8 mouse cellular contexts compared by ENCODE assay signal in genomic region chrX:159414130-159414828, GRCm38 (mm10). TPM values are rescaled to one million over a fixed set of nuclear protein-coding genes. Genes with fewer than 3 reads are reported as not detected.
A peak's percentile ranks its signal among the peaks of the same experiment; 100 is the strongest.
DNase-seq lines count a peak whose midpoint lies in the region; TF ChIP-seq lines count a peak whose summit lies in the region.

Gene Map7d2 (plus strand): TSS chrX:159414572.

- no peak within 1 kb of the TSS for H3K27ac ChIP-seq in small intestine, adult 2 months (ENCODE audit: insufficient read depth, low read depth, low read length)

- H3K36me3 ChIP-seq in small intestine, adult 2 months (ENCODE audit: control insufficient read depth, insufficient read depth, low read length), result no peaks in the 10 kb centered on the region

- peaks cover 8% of the 10 kb centered on the region for H3K27me3 ChIP-seq in small intestine, adult 2 months (ENCODE audit: control insufficient read depth, insufficient read depth, low read length)

- H3K4me3 ChIP-seq in lung, adult 2 months (replicated peaks; ENCODE audit: extremely low read depth, low read depth, low read length), result peak within 1 kb of the TSS; percentile 16
- peak within 1 kb of the TSS; percentile 59 for H3K4me3 ChIP-seq in small intestine, adult 2 months (ENCODE audit: low read depth, low read length)

- DNase-seq in lung, adult 2 months, result no peak
- DNase-seq in lung, postnatal 36 days, result no peak
- peak; percentile 51 for DNase-seq in cerebellum, adult 8-10 months
- peak; percentile 23 to 45 for DNase-seq in frontal cortex, postnatal 10 days (ENCODE audit: low spot score in 2 of 2)
- DNase-seq in layer of hippocampus, postnatal 14 days (ENCODE audit: low spot score in 2 of 2), result peak; percentile 33 to 37
- DNase-seq in lung, postnatal 4 days, result peak; percentile 4 to 25
- no peak for DNase-seq in urinary bladder, adult 2 months (ENCODE audit: low spot score)

- no peak for TF ChIP-seq CTCF in lung, adult 2 months (IDR thresholded peaks at IDR 0.05; ENCODE audit: insufficient read depth, low read length)
- TF ChIP-seq CTCF in small intestine, adult 2 months (IDR thresholded peaks at IDR 0.05; ENCODE audit: extremely low read depth, insufficient read length, insufficient replicate concordance, low read depth, low read length), result no peak

- 0 out of 2 replicates have a peak, but pooled peaks cover 2% of the 10 kb centered on the region for H3K4me1 ChIP-seq in lung, adult 2 months (ENCODE audit: control insufficient read depth, insufficient read depth, low read length)
- H3K4me1 ChIP-seq in small intestine, adult 2 months (ENCODE audit: control insufficient read depth, insufficient read depth, insufficient read length, low read length), result peaks cover 6% of the 10 kb centered on the region; the same call in 1 of the 2 replicates

- no peak for TF ChIP-seq POLR2A in lung, adult 2 months (IDR thresholded peaks at IDR 0.05; ENCODE audit: borderline replicate concordance, extremely low read depth, low read depth, low read length)
- TF ChIP-seq POLR2A in small intestine, adult 2 months (IDR thresholded peaks at IDR 0.05; ENCODE audit: low read depth, low read length), result no peak

- 44% methylated on average over 83 of the region's 83 CpGs for WGBS in lung, adult 2 months
- 34% methylated on average over 82 of the region's 83 CpGs for WGBS in small intestine, adult 2 months

RNA-seq across cellular contexts. Expression of gene Map7d2, which starts in this region (rescaled TPM):
- polyA plus RNA-seq in lung, adult 2 months (2012; rRNA removed), result 0.06 and 0.09 TPM in 2 replicates
- total RNA-seq in layer of hippocampus, postnatal 14 days (2021), result 100 to 1,000 TPM in 1 of 2 experiments, 10 to 100 TPM in 1; 86.2 to 101 TPM
- not detected in 2 replicates for polyA plus RNA-seq in small intestine, adult 2 months (2012; rRNA removed)
- polyA plus RNA-seq in urinary bladder, adult 2 months (2012; rRNA removed), result 0.21 and 0.28 TPM in 2 replicates

Comparison
In these comparisons a context has a peak if more than half of its experiments do, and no peak if none do; other contexts are left out.
1. DNase-seq: peak in cerebellum, adult 8-10 months (single experiment), frontal cortex, postnatal 10 days (2 of 2), layer of hippocampus, postnatal 14 days (2 of 2) and lung, postnatal 4 days (2 of 2); none in lung, adult 2 months (single experiment), lung, postnatal 36 days (single experiment) and urinary bladder, adult 2 months (single experiment).